Mouse (Mus musculus) megakaryocyte, embryonic 14.5 days (primary cell): ENCODE data around the gene Nbeal2. TPM values are rescaled to one million over a fixed set of nuclear protein-coding genes. Genes with fewer than 3 reads are reported as not detected.

Source experiments
- H3K27me3 ChIP-seq: replicated peaks from 2 replicates; pipeline ENCODE3; 2012; ENCODE audit warnings: inconsistent platforms
- H3K36me3 ChIP-seq: replicated peaks from 2 replicates; pipeline ENCODE3; 2012; ENCODE audit warnings: low read length, inconsistent platforms, mixed read lengths
- H3K4me1 ChIP-seq: 2 replicates; pipeline ENCODE4 v1.6.1; 2012; ENCODE audit warnings: inconsistent platforms
- H3K4me3 ChIP-seq: replicated peaks from 2 replicates; pipeline ENCODE3; 2012; ENCODE audit warnings: moderate library complexity, mild to moderate bottlenecking, inconsistent platforms
- H3K9me3 ChIP-seq: 2 replicates; pipeline ENCODE4 v1.6.1; 2012; ENCODE audit warnings: inconsistent platforms
- FLI1 ChIP-seq: IDR thresholded peaks from 2 replicates; pipeline ENCODE4 v1.6.1; 2012; ENCODE audit warnings: low read length, inconsistent platforms, mixed read lengths
- GATA1 ChIP-seq: IDR thresholded peaks from 3 replicates; pipeline ENCODE4 v1.6.1; 2012; ENCODE audit warnings: mixed read lengths, low read length, inconsistent platforms, borderline replicate concordance
- polyA plus RNA-seq: library from polyadenylated mRNA; stranded (reverse); fragments of >175 nt; gene quantifications from 2 replicates; pipeline ENCODE4 v1.2.3, GENCODE M21; 2012; ENCODE audit warnings: low replicate concordance; ENCODE audit not compliant: insufficient read depth

Gene Nbeal2
- polyA plus RNA-seq, 1 experiment, result 106 TPM

DNA sequence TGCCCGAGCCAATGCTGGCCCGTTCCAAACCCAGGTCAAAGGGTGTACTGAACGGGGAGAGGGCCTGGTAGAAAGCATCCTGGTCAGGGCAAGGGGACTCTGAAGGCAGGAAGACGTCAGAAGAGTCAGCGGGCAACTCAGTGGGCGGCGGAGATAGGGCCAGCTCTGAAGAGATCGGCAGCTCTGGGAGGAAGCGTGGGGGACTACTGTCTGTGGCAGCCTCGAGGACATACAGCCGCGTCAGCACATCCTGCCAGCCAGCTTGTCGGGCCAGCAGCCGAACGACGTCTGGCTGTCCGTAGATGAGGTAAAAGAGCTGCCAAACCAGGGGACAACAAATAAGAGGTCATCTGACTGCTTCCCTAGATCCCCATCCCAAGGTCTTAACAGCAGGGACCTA lies 20.1 kb downstream of the Nbeal2 start:
- Histone ChIP-seq H3K4me3 (no peak overlapping the region), H3K9me3 (no peaks in the 10 kb centered on the region), H3K36me3 (peaks cover 100% of the 10 kb centered on the region), H3K4me1 (peaks cover 88% of the 10 kb centered on the region), H3K27me3 (no peaks in the 10 kb centered on the region)
- TF ChIP-seq GATA1, result no peak
- no peak for TF ChIP-seq FLI1

DNA sequence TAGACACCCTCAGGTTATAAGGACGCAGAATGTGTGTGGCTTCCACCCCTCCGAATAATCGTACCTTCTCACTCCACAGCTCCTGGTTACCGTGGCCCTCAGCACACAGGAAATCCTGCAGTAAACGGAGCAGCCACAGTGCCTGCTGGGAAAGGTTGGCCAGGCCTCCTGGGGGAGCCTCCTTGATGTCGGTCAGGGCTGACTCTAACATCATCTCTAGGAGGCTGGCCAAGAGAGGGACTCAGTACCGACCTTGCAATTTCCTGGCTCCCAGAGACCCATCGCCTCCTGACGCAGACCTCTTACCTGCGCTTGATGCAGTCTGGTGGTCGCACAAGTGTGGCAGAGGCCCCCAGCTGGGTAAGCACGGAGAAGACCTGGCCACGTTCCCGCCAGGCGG lies 21.3 kb downstream of the Nbeal2 start:
- peaks cover 84% of the 10 kb centered on the region for H3K4me1 ChIP-seq
- TF ChIP-seq FLI1 (no peak), GATA1 (no peak)
- H3K4me3 ChIP-seq, result no peak overlapping the region
- no peaks in the 10 kb centered on the region for H3K9me3 ChIP-seq
- H3K36me3 ChIP-seq, result peaks cover 100% of the 10 kb centered on the region
- no peaks in the 10 kb centered on the region for H3K27me3 ChIP-seq

DNA sequence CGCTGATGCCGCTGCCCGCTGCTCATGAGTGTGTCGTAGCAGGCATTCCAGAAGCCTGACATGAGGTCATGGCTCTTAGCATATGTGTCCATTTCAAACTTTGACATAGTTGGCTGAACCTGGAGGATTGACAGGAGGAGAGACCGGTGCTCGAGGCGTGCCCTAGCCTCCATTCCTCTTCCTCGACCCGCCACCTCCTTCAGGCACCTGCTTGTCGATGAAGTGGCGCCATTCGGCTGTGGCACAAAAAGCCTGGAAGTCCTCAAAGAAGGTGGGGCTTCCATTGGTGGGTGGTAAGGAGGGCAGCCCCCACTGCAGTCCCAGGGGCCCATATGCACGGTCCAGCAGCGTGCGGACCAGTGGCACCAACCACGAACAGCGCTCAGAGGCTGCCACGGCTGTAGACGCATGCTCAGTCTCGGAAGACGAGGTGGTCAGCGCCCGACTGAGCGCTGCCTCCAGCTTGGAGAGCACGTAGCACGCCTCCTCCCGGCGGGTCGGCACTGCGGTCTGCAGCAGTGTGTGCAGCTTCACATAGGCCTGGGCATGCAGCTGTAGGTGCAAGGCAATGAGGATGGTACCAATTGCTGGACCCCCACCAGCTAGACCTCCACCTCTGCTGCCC lies 22.2 kb downstream of the Nbeal2 start:
- Histone ChIP-seq H3K27me3 (no peaks in the 10 kb centered on the region), H3K9me3 (no peaks in the 10 kb centered on the region), H3K36me3 (peaks cover 100% of the 10 kb centered on the region), H3K4me3 (peak overlapping the region; percentile 33), H3K4me1 (peaks cover 83% of the 10 kb centered on the region)
- TF ChIP-seq GATA1 (no peak), FLI1 (no peak)

GRCm38 (mm10) chr9:110631191-110631590 lies 22.8 kb downstream of the Nbeal2 start:
- no peak overlapping the region for H3K4me3 ChIP-seq
- H3K9me3 ChIP-seq, result no peaks in the 10 kb centered on the region
- TF ChIP-seq GATA1 (no peak), FLI1 (no peak)
- H3K27me3 ChIP-seq, result no peaks in the 10 kb centered on the region
- H3K36me3 ChIP-seq, result peaks cover 100% of the 10 kb centered on the region
- H3K4me1 ChIP-seq, result peaks cover 83% of the 10 kb centered on the region

GRCm38 (mm10) chr9:110630171-110630570 lies 23.8 kb downstream of the Nbeal2 start:
- Histone ChIP-seq H3K27me3 (no peaks in the 10 kb centered on the region), H3K4me1 (peaks cover 81% of the 10 kb centered on the region), H3K4me3 (no peak overlapping the region), H3K36me3 (peaks cover 100% of the 10 kb centered on the region), H3K9me3 (no peaks in the 10 kb centered on the region)
- TF ChIP-seq FLI1 (no peak), GATA1 (no peak)

- TF ChIP-seq GATA1 (no peak), FLI1 (no peak)
- Histone ChIP-seq H3K4me1 (peaks cover 56% of the 10 kb centered on the region), H3K4me3 (no peak overlapping the region), H3K9me3 (no peaks in the 10 kb centered on the region), H3K36me3 (peaks cover 100% of the 10 kb centered on the region), H3K27me3 (no peaks in the 10 kb centered on the region)
These were observed 28.5 kb downstream of the Nbeal2 start for GRCm38 (mm10) chr9:110625350-110625908.

DNA sequence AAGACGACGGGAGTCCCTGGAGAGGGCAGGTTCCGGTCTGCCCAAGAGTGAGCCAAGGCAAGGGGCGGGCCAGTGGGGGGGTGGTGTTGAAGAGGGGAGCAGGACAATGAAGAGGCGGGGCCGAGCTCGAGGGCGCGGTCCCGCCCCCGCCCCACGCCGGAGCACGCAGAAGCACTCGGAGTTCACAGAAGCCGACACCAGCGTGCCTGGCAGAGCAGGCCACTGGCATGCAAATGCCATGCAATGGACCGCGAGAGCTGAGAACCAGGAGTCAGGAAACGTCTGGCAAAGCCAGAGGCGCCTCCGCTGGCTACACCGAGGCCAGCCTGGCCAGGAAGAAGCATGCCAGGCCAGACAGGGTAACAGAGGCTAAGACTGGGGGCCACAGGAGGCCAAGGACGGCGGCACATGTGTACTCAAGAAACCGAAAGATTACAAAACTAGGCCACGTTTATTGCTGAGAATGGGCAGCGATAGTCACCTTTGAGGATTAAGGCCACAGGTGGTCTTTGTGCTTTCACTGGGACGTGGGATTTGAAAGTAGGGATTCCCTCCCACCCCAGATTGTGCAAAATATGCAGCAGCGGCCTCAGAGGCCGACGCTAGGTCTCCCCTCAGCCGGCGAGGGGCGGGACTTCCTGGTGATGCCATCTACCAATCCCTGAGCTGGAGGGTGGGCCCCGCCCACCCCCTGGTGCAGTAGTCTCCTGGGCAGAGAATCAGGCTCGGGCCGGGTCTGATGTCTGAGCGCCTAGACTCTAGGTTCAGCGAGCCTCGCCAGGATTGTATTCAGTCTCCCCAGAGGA lies 29.4 kb downstream of the Nbeal2 start, which contains the start of gene Nradd:
TSS of gene Nradd (minus strand) at position 92 of the 806 bp plus-strand sequence.
- TF ChIP-seq FLI1 (no peak), GATA1 (no peak)
- Histone ChIP-seq H3K36me3 (peaks cover 100% of the 10 kb centered on the region), H3K27me3 (no peaks in the 10 kb centered on the region), H3K4me1 (peaks cover 51% of the 10 kb centered on the region), H3K9me3 (no peaks in the 10 kb centered on the region), H3K4me3 (no peak within 1 kb of the TSS)

DNA sequence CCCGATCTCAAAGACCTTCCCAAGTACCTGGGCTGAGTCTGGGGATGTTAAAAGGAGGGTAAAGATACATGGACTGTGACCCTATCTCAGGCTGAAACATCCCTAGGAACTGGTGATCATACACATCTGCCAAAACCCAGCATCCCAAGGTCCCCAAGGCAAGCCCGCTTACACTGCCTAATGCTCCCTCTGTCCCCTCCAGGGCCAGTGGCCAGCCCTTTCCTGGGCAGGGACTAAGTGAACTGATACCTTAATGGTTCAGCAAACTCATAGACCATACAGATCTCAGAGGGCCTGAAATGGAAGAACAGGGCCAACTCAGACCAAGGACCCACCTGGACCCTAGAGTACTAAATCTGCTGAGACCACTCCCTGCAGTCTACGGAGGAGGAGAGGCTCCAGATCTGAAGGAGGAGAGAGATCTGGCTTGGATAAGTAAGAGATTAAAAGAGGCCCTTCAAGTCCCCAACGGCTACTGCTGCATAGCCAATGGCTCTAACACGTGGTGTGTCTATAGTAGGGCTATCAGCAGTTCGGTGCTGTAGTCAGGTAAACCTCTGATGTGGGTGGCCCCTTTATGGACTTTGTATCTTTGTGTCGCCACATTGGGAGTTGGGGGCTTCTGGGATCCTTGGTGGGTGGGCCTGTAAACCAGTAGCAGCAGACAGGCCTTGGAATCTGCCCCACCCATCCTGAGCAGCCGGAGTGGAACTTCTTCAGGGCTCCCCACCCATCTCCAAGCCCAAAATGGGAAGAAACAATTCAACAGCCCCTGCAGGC lies 30.4 kb downstream of the Nbeal2 start:
- Histone ChIP-seq H3K36me3 (peaks cover 100% of the 10 kb centered on the region), H3K4me3 (no peak overlapping the region), H3K9me3 (no peaks in the 10 kb centered on the region), H3K27me3 (no peaks in the 10 kb centered on the region), H3K4me1 (peaks cover 43% of the 10 kb centered on the region)
- TF ChIP-seq FLI1 (no peak), GATA1 (no peak)

GRCm38 (mm10) chr9:110622621-110623219 lies 31.2 kb downstream of the Nbeal2 start:
- Histone ChIP-seq H3K4me1 (peaks cover 42% of the 10 kb centered on the region), H3K4me3 (no peak overlapping the region), H3K9me3 (no peaks in the 10 kb centered on the region), H3K36me3 (peaks cover 100% of the 10 kb centered on the region), H3K27me3 (no peaks in the 10 kb centered on the region)
- no peak for TF ChIP-seq FLI1
- no peak for TF ChIP-seq GATA1
